Mouse (Mus musculus): Measurements from ENCODE around the gene Ccdc9.

The Ccdc9 gene

GRCm38 (mm10) chr7:16286026-16286961 lies at the start of gene Ccdc9:
Ccdc9 (minus strand) TSS chr7:16286795.
- peak; percentile 96 for DNase-seq (ENCODE audit: low read depth, low spot score)

GRCm38 (mm10) chr7:16329146-16329545 lies 42.6 kb upstream of the Ccdc9 start:
- DNase-seq (ENCODE audit: low read depth, low spot score), result no peak

GRCm38 (mm10) chr7:16326607-16326971 lies 40.0 kb upstream of the Ccdc9 start:
- DNase-seq (ENCODE audit: low read depth, low spot score), result no peak

- peak; percentile 66 for DNase-seq (ENCODE audit: low read depth, low spot score)
These were observed 39.5 kb upstream of the Ccdc9 start for GRCm38 (mm10) chr7:16325920-16326606.

GRCm38 (mm10) chr7:16324661-16325060 lies 38.1 kb upstream of the Ccdc9 start:
- no peak for DNase-seq (ENCODE audit: low read depth, low spot score)

GRCm38 (mm10) chr7:16320479-16320878 lies 33.9 kb upstream of the Ccdc9 start:
- DNase-seq (ENCODE audit: low read depth, low spot score), result no peak

GRCm38 (mm10) chr7:16319216-16319615 lies 32.6 kb upstream of the Ccdc9 start:
- DNase-seq (ENCODE audit: low read depth, low spot score), result no peak

GRCm38 (mm10) chr7:16317094-16317493 lies 30.5 kb upstream of the Ccdc9 start:
- DNase-seq (ENCODE audit: low read depth, low spot score), result no peak

GRCm38 (mm10) chr7:16315222-16315759 lies 28.7 kb upstream of the Ccdc9 start:
- no peak for DNase-seq (ENCODE audit: low read depth, low spot score)

- DNase-seq (ENCODE audit: low read depth, low spot score), result no peak
These were observed 27.7 kb upstream of the Ccdc9 start for GRCm38 (mm10) chr7:16314221-16314775.

- DNase-seq (ENCODE audit: low read depth, low spot score), result no peak
These were observed 27.1 kb upstream of the Ccdc9 start for GRCm38 (mm10) chr7:16313481-16314220.

GRCm38 (mm10) chr7:16312672-16313311 lies 26.2 kb upstream of the Ccdc9 start:
- no peak for DNase-seq (ENCODE audit: low read depth, low spot score)

GRCm38 (mm10) chr7:16312011-16312671 lies 25.5 kb upstream of the Ccdc9 start:
- no peak for DNase-seq (ENCODE audit: low read depth, low spot score)

GRCm38 (mm10) chr7:16311453-16312004 lies 24.9 kb upstream of the Ccdc9 start:
- DNase-seq (ENCODE audit: low read depth, low spot score), result no peak

GRCm38 (mm10) chr7:16310521-16311452 lies 24.2 kb upstream of the Ccdc9 start:
- DNase-seq (ENCODE audit: low read depth, low spot score), result no peak

- no peak for DNase-seq (ENCODE audit: low read depth, low spot score)
These were observed 23.5 kb upstream of the Ccdc9 start for GRCm38 (mm10) chr7:16310020-16310520.

- no peak for DNase-seq (ENCODE audit: low read depth, low spot score)
These were observed 22.9 kb upstream of the Ccdc9 start for GRCm38 (mm10) chr7:16309318-16310019.
